Mouse (Mus musculus) liver, embryonic 15.5 days (tissue): ENCODE measurements around the gene Lhfpl2. TPM values are rescaled to one million over a fixed set of nuclear protein-coding genes. Genes with fewer than 3 reads are reported as not detected.

Source experiments
- ATAC-seq: fragments of 200-750 bp; cut with Nextera tagmentation; 2 replicates; pipeline ENCODE4 v1.8.0; 2017; ENCODE audit warnings: moderate number of reproducible peaks, mild to moderate bottlenecking, moderate library complexity; ENCODE audit not compliant: insufficient read depth
- H3K27ac ChIP-seq: fragments of 300-500 bp; sonication (generic); replicated peaks from 2 replicates; pipeline ENCODE4 v1.5.1; 2015; ENCODE audit warnings: mild to moderate bottlenecking, inconsistent platforms
- H3K27me3 ChIP-seq: fragments of 300-500 bp; sonication (generic); 2 replicates; pipeline ENCODE4 v1.6.1; 2015; ENCODE audit warnings: mild to moderate bottlenecking, inconsistent platforms
- H3K36me3 ChIP-seq: fragments of 300-500 bp; sonication (generic); replicated peaks from 2 replicates; pipeline ENCODE4 v1.6.1; 2015; ENCODE audit warnings: moderate library complexity, mild to moderate bottlenecking, inconsistent platforms
- H3K4me1 ChIP-seq: fragments of 300-500 bp; sonication (generic); replicated peaks from 2 replicates; pipeline ENCODE4 v1.6.1; 2015; ENCODE audit warnings: inconsistent platforms
- H3K4me2 ChIP-seq: fragments of 300-500 bp; sonication (generic); 2 replicates; pipeline ENCODE4 v1.6.1; 2015; ENCODE audit warnings: moderate library complexity, mild to moderate bottlenecking, inconsistent platforms
- H3K4me3 ChIP-seq: fragments of 300-500 bp; sonication (generic); replicated peaks from 2 replicates; pipeline ENCODE4 v1.5.1; 2015; ENCODE audit warnings: mild to moderate bottlenecking, inconsistent platforms
- H3K9ac ChIP-seq: fragments of 300-500 bp; sonication (generic); 2 replicates; pipeline ENCODE4 v1.6.1; 2015; ENCODE audit warnings: moderate library complexity, mild to moderate bottlenecking, inconsistent platforms
- H3K9me3 ChIP-seq: fragments of 300-500 bp; sonication (generic); replicated peaks from 2 replicates; pipeline ENCODE4 v1.6.1; 2016; ENCODE audit warnings: inconsistent platforms
- WGBS: fragments of 180-500 bp; shearing (Covaris S2); methylation state at CpG from one replicate; pipeline ENCODE4 v1.1.7; 2015; ENCODE audit warnings: mixed read lengths; ENCODE audit not compliant: insufficient replicate concordance; 5-methylcytosine and 5-hydroxymethylcytosine counted together
- polyA plus RNA-seq: library from polyadenylated mRNA; unstranded; fragments of >200 nt; fragmentation: Nextera tagmentation; extraction: Ambion mirVana; gene quantifications from 2 replicates; pipeline ENCODE4 v1.2.1, GENCODE M21; 2015

Lhfpl2 gene
- polyA plus RNA-seq, 1 experiment from 2014 or later, result 3.8 TPM

- 73% methylated on average over 10 of the region's 10 CpGs for WGBS
- no peak for ATAC-seq
- no peak overlapping the region for H3K27ac ChIP-seq
Measured at GRCm38 (mm10) chr13:94101020-94101571, 43.5 kb downstream of the Lhfpl2 start.

GRCm38 (mm10) chr13:94104866-94105475 lies 47.4 kb downstream of the Lhfpl2 start:
- H3K4me1 ChIP-seq, result peaks cover 5% of the 10 kb centered on the region; the same call in 1 of the 2 replicates
- WGBS, result 66% methylated on average over 8 of the region's 8 CpGs
- H3K4me3 ChIP-seq, result no peak overlapping the region
- H3K36me3 ChIP-seq, result no peaks in the 10 kb centered on the region
- no peaks in the 10 kb centered on the region for H3K9me3 ChIP-seq
- no peak overlapping the region for H3K9ac ChIP-seq
- ATAC-seq, result no peak
- H3K4me2 ChIP-seq, result no peak overlapping the region
- H3K27me3 ChIP-seq, result no peaks in the 10 kb centered on the region
- no peak overlapping the region for H3K27ac ChIP-seq

More at GRCm38 (mm10) chr13:94101020-94101571, 43.5 kb downstream of the Lhfpl2 start:
- Histone ChIP-seq H3K36me3 (no peaks in the 10 kb centered on the region), H3K27me3 (no peaks in the 10 kb centered on the region), H3K9ac (no peak overlapping the region), H3K4me2 (no peak overlapping the region), H3K4me1 (peaks cover 18% of the 10 kb centered on the region), H3K9me3 (no peaks in the 10 kb centered on the region), H3K4me3 (no peak overlapping the region)

- H3K4me1 ChIP-seq, result peaks cover 5% of the 10 kb centered on the region; the same call in 1 of the 2 replicates
- no peaks in the 10 kb centered on the region for H3K27me3 ChIP-seq
- no peaks in the 10 kb centered on the region for H3K36me3 ChIP-seq
- ATAC-seq, result no peak
- H3K9me3 ChIP-seq, result no peaks in the 10 kb centered on the region
- no peak overlapping the region for H3K9ac ChIP-seq
- 67% methylated on average over 8 of the region's 8 CpGs for WGBS
- no peak overlapping the region for H3K27ac ChIP-seq
- no peak overlapping the region for H3K4me2 ChIP-seq
- H3K4me3 ChIP-seq, result no peak overlapping the region
Measured at GRCm38 (mm10) chr13:94106431-94106830, 48.8 kb downstream of the Lhfpl2 start.

GRCm38 (mm10) chr13:94106983-94107382 lies 49.4 kb downstream of the Lhfpl2 start:
- H3K9me3 ChIP-seq, result no peaks in the 10 kb centered on the region
- no peak overlapping the region for H3K4me3 ChIP-seq
- no peak overlapping the region for H3K4me2 ChIP-seq
- H3K36me3 ChIP-seq, result no peaks in the 10 kb centered on the region
- H3K27ac ChIP-seq, result no peak overlapping the region
- WGBS, result 87% methylated on average over 7 of the region's 7 CpGs
- ATAC-seq, result no peak
- H3K27me3 ChIP-seq, result no peaks in the 10 kb centered on the region
- peaks cover 5% of the 10 kb centered on the region; the same call in 1 of the 2 replicates for H3K4me1 ChIP-seq
- H3K9ac ChIP-seq, result no peak overlapping the region

GRCm38 (mm10) chr13:94110556-94110955 lies 53.0 kb downstream of the Lhfpl2 start:
- H3K9me3 ChIP-seq, result no peaks in the 10 kb centered on the region
- H3K4me3 ChIP-seq, result no peak overlapping the region
- H3K9ac ChIP-seq, result no peak overlapping the region
- WGBS, result 75% methylated on average over 8 of the region's 8 CpGs
- no peaks in the 10 kb centered on the region for H3K36me3 ChIP-seq
- H3K4me1 ChIP-seq, result no peaks in the 10 kb centered on the region
- no peak overlapping the region for H3K27ac ChIP-seq
- no peaks in the 10 kb centered on the region for H3K27me3 ChIP-seq
- no peak overlapping the region for H3K4me2 ChIP-seq
- ATAC-seq, result no peak

- 46% methylated on average over 4 of the region's 4 CpGs for WGBS
- Histone ChIP-seq H3K4me2 (no peak overlapping the region), H3K36me3 (no peaks in the 10 kb centered on the region), H3K4me1 (no peaks in the 10 kb centered on the region), H3K4me3 (no peak overlapping the region), H3K9ac (no peak overlapping the region), H3K27me3 (no peaks in the 10 kb centered on the region), H3K27ac (no peak overlapping the region), H3K9me3 (no peaks in the 10 kb centered on the region)
- ATAC-seq, result no peak
Measured at GRCm38 (mm10) chr13:94115476-94115875, 57.9 kb downstream of the Lhfpl2 start.

- Histone ChIP-seq H3K9ac (no peak overlapping the region), H3K27me3 (no peaks in the 10 kb centered on the region), H3K4me1 (no peaks in the 10 kb centered on the region), H3K9me3 (no peaks in the 10 kb centered on the region), H3K27ac (no peak overlapping the region), H3K4me3 (no peak overlapping the region), H3K36me3 (no peaks in the 10 kb centered on the region), H3K4me2 (0 out of 2 replicates have a peak overlapping the region, but pooled peaks have one; percentile 10)
- ATAC-seq, result no peak
- 18% methylated on average over 13 of the region's 13 CpGs for WGBS
Measured at GRCm38 (mm10) chr13:94116705-94117410, 59.3 kb downstream of the Lhfpl2 start.

- no peak for ATAC-seq
- no peak overlapping the region for H3K4me2 ChIP-seq
- no peaks in the 10 kb centered on the region for H3K27me3 ChIP-seq
- H3K27ac ChIP-seq, result no peak overlapping the region
- H3K9ac ChIP-seq, result no peak overlapping the region
- H3K36me3 ChIP-seq, result no peaks in the 10 kb centered on the region
- H3K4me3 ChIP-seq, result no peak overlapping the region
- no peaks in the 10 kb centered on the region for H3K4me1 ChIP-seq
- 79% methylated on average over 10 of the region's 10 CpGs for WGBS
- H3K9me3 ChIP-seq, result no peaks in the 10 kb centered on the region
Measured at GRCm38 (mm10) chr13:94117522-94117921, 59.9 kb downstream of the Lhfpl2 start.

- Histone ChIP-seq H3K9me3 (no peaks in the 10 kb centered on the region), H3K27ac (no peak overlapping the region), H3K4me2 (no peak overlapping the region), H3K4me3 (no peak overlapping the region), H3K36me3 (no peaks in the 10 kb centered on the region), H3K9ac (no peak overlapping the region), H3K4me1 (no peaks in the 10 kb centered on the region), H3K27me3 (no peaks in the 10 kb centered on the region)
- WGBS, result 68% methylated on average over 1 of the region's 1 CpGs
- no peak for ATAC-seq
Measured at GRCm38 (mm10) chr13:94118091-94118490, 60.5 kb downstream of the Lhfpl2 start.

GRCm38 (mm10) chr13:94119309-94119708 lies 61.7 kb downstream of the Lhfpl2 start:
- no peak overlapping the region for H3K4me3 ChIP-seq
- no peak overlapping the region for H3K27ac ChIP-seq
- ATAC-seq, result no peak
- H3K36me3 ChIP-seq, result no peaks in the 10 kb centered on the region
- no peaks in the 10 kb centered on the region for H3K4me1 ChIP-seq
- H3K9ac ChIP-seq, result no peak overlapping the region
- WGBS, result 18% methylated on average over 5 of the region's 5 CpGs
- no peaks in the 10 kb centered on the region for H3K27me3 ChIP-seq
- no peak overlapping the region for H3K4me2 ChIP-seq
- no peaks in the 10 kb centered on the region for H3K9me3 ChIP-seq

- H3K36me3 ChIP-seq, result no peaks in the 10 kb centered on the region
- no peak for ATAC-seq
- no peak overlapping the region for H3K9ac ChIP-seq
- WGBS, result 58% methylated on average over 16 of the region's 16 CpGs
- H3K4me2 ChIP-seq, result no peak overlapping the region
- no peaks in the 10 kb centered on the region for H3K4me1 ChIP-seq
- H3K9me3 ChIP-seq, result no peaks in the 10 kb centered on the region
- H3K27ac ChIP-seq, result no peak overlapping the region
- H3K27me3 ChIP-seq, result no peaks in the 10 kb centered on the region
- H3K4me3 ChIP-seq, result no peak overlapping the region
Measured at GRCm38 (mm10) chr13:94122703-94123592, 65.4 kb downstream of the Lhfpl2 start.
